Mouse (Mus musculus): Measurements from ENCODE around the gene Myom1. TPM values are rescaled to one million over a fixed set of nuclear protein-coding genes. Genes with fewer than 3 reads are reported as not detected.

Gene Myom1
- total RNA-seq, 2 experiments from 2014 or later: 1.6 to 2.2 TPM

GRCm38 (mm10) chr17:71019309-71019655, 16.8 kb downstream of the Myom1 start:
- intact Hi-C loops (cut with DNase I): no loop called here
- Histone ChIP-seq H3K4me3 (no peak overlapping the region), H3K27ac (no peak overlapping the region)
- TF ChIP-seq CTCF (IDR thresholded peaks at IDR 0.05): no peak
- no peak for DNase-seq (ENCODE audit: extremely low spot score in 1 of 2, low spot score in 2 of 2)

DNA sequence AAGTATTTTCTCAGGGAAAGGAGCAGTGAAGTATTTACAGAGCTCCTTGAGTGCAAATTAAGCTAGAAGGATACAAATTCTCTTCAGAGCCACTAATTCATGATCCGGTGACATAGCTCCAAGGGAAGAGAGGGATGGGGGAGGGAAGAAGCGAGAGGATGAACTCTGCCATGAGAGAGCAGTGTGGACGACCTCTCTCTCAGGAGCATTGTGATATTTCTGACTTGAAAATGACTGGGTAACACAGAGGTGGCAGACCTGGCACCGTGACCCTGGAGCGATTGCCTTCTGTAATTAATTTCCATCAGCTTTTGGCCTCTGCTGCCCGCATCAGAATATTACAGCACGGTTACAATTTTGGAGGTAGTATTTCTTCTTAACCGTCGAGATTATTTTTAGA, 17.4 kb downstream of the Myom1 start:
- no peak for TF ChIP-seq CTCF (IDR thresholded peaks at IDR 0.05)
- intact Hi-C loops (cut with DNase I): no loop called here
- no peak overlapping the region for H3K27ac ChIP-seq
- no peak overlapping the region for H3K4me3 ChIP-seq
- no peak for DNase-seq (ENCODE audit: extremely low spot score in 1 of 2, low spot score in 2 of 2)

DNA sequence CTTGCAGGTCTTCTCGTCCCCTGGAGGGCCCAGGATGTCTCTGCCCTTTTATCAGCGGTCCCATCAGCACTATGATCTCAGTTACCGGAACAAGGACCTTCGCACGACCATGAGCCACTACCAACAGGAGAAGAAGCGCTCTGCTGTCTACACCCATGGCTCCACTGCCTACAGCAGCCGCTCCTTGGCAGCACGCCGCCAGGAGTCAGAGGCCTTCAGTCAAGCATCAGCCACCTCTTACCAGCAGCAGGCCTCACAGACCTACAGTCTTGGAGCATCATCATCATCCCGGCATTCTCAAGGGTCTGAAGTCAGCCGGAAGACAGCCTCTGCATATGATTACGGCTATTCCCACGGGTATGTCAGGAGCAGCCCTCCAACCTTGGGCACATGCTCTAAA, 20.4 kb downstream of the Myom1 start:
- DNase-seq (ENCODE audit: extremely low spot score in 1 of 2, low spot score in 2 of 2): no peak
- no peak overlapping the region for H3K27ac ChIP-seq
- H3K4me3 ChIP-seq: no peak overlapping the region
- intact Hi-C loops (cut with DNase I): no loop called here
- no peak for TF ChIP-seq CTCF (IDR thresholded peaks at IDR 0.05)

DNA sequence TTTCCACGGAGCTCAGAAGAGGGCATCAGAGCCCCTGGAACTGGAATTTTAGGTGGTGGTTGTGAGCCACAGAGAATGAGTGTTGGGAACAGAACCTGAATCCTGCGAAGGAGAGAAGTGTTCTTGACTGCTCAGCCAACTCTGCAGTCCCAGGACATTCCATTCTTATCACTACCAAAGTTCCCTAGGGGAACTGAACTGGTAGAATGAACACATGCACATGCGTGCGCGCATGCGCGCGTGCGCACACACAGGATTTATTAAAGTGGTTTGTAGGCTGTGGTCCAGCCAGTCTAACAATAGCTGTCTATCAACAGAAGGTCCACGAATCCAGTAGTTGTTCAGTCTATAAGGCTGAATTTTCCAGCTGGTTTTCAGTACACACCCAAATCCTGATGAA, 21.6 kb downstream of the Myom1 start:
- intact Hi-C loops (cut with DNase I): no loop called here
- TF ChIP-seq CTCF (IDR thresholded peaks at IDR 0.05): no peak
- no peak overlapping the region for H3K27ac ChIP-seq

GRCm38 (mm10) chr17:71025922-71026321, 23.5 kb downstream of the Myom1 start:
- H3K27ac ChIP-seq: no peak overlapping the region
- no peak for DNase-seq (ENCODE audit: extremely low spot score in 1 of 2, low spot score in 2 of 2)
- intact Hi-C loops (cut with DNase I): no loop called here
- no peak for TF ChIP-seq CTCF (IDR thresholded peaks at IDR 0.05)
- H3K4me3 ChIP-seq: no peak overlapping the region

More for the DNA sequence above, 21.6 kb downstream of the Myom1 start:
- no peak for DNase-seq (ENCODE audit: extremely low spot score in 1 of 2, low spot score in 2 of 2)
- no peak overlapping the region for H3K4me3 ChIP-seq

- intact Hi-C loops (cut with DNase I): no loop called here
- Histone ChIP-seq H3K27ac (no peak overlapping the region), H3K4me3 (no peak overlapping the region)
- no peak for TF ChIP-seq CTCF (IDR thresholded peaks at IDR 0.05)
- no peak for DNase-seq (ENCODE audit: extremely low spot score in 1 of 2, low spot score in 2 of 2)
Observed at GRCm38 (mm10) chr17:71027186-71027585, 24.8 kb downstream of the Myom1 start.

- Histone ChIP-seq H3K27ac (no peak overlapping the region), H3K4me3 (no peak overlapping the region)
- intact Hi-C loops (cut with DNase I): no loop called here
- DNase-seq (ENCODE audit: extremely low spot score in 1 of 2, low spot score in 2 of 2): no peak
- TF ChIP-seq CTCF (IDR thresholded peaks at IDR 0.05): no peak
Observed at GRCm38 (mm10) chr17:71032719-71033118, 30.3 kb downstream of the Myom1 start.

DNA sequence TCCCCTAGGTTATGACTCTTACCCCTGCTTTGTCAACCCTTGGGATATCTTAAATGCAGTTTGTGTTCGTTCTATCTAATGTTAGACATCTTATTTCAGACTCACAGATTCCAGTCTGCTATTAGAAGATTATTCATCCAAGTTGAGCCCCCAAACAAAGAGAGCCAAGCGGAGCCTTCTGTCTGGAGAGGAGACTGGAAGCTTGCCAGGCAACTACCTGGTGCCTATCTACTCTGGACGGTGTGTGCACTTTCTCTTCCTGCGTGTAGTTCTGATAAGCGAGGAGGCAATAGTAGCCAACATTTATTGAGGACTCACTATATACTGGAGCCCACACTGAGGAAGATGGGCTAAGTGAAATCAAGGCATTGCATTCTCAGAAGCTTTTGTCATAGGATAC, 32.0 kb downstream of the Myom1 start:
- Histone ChIP-seq H3K4me3 (no peak overlapping the region), H3K27ac (no peak overlapping the region)
- intact Hi-C loops (cut with DNase I): no loop called here
- no peak for DNase-seq (ENCODE audit: extremely low spot score in 1 of 2, low spot score in 2 of 2)
- TF ChIP-seq CTCF (IDR thresholded peaks at IDR 0.05): no peak

DNA sequence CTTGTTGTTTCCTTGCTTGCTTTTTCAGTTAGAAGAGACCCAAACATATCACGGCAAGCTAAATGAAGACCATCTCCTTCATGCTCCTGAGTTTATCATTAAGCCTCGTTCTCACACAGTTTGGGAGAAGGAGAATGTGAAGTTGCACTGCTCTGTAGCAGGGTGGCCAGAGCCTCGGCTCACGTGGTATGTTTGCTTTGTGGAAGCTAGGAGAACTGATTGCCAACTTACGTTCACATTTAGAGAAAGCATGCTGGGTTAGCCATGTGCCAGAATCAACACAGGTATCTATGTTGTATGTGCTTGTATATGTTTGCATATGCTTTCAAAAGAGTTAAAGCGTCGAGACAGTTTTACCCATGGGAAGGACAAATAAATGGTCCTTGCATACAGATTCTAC, 34.8 kb downstream of the Myom1 start:
- no peak for DNase-seq (ENCODE audit: extremely low spot score in 1 of 2, low spot score in 2 of 2)
- no peak for TF ChIP-seq CTCF (IDR thresholded peaks at IDR 0.05)
- intact Hi-C loops (cut with DNase I): no loop called here

GRCm38 (mm10) chr17:71038812-71039211, 36.4 kb downstream of the Myom1 start:
- intact Hi-C loops (cut with DNase I): no loop called here
- TF ChIP-seq CTCF (IDR thresholded peaks at IDR 0.05): no peak
- DNase-seq (ENCODE audit: extremely low spot score in 1 of 2, low spot score in 2 of 2): no peak

More for the DNA sequence above, 34.8 kb downstream of the Myom1 start:
- Histone ChIP-seq H3K27ac (no peak overlapping the region), H3K4me3 (no peak overlapping the region)

DNA sequence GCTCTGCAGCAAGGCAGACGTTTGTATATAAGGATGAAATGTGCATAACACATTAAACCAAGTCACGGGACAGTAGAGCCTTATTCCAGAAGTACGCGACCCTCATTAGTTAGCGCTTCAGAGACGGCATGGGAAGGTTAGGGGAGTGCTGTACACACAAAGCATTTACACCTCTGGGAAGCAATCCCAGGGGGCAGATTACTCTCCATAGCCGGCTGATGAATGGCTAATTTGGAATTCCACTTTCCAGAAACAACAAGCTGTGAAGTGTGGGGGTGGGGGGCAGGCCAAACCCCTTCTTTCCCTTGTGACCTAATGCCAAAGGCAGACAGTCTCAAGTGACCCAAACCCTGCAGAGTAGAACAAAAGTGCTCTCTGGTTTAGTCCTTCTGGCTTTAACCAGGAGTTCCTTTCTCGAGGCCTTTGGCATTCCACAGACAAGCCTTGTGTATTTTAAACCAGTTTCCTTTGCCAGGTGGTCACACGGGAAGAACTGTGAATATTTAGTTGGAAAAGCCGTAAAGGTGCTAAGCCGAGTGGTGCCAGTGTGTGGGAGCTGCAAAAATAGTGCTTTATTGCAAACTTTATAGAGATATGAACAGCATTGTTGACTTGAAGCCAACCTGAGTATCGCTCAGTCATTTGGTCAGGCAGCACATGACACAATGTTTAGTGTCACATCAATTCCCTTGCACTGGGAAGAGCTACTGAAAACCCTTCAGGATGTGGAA, 37.6 kb downstream of the Myom1 start:
- DNase-seq (ENCODE audit: extremely low spot score in 1 of 2, low spot score in 2 of 2): no peak
- Histone ChIP-seq H3K27ac (no peak overlapping the region), H3K4me3 (no peak overlapping the region)
- intact Hi-C loops (cut with DNase I): no loop called here
- TF ChIP-seq CTCF (IDR thresholded peaks at IDR 0.05): no peak

More at GRCm38 (mm10) chr17:71038812-71039211, 36.4 kb downstream of the Myom1 start:
- H3K4me3 ChIP-seq: no peak overlapping the region
- H3K27ac ChIP-seq: no peak overlapping the region

GRCm38 (mm10) chr17:71040582-71040880, 38.1 kb downstream of the Myom1 start:
- TF ChIP-seq CTCF (IDR thresholded peaks at IDR 0.05): no peak
- Histone ChIP-seq H3K4me3 (no peak overlapping the region), H3K27ac (no peak overlapping the region)
- DNase-seq (ENCODE audit: extremely low spot score in 1 of 2, low spot score in 2 of 2): no peak
- intact Hi-C loops (cut with DNase I): no loop called here

GRCm38 (mm10) chr17:71042645-71043044, 40.2 kb downstream of the Myom1 start:
- H3K27ac ChIP-seq: no peak overlapping the region
- TF ChIP-seq CTCF (IDR thresholded peaks at IDR 0.05): peak; percentile 33
- DNase-seq (ENCODE audit: extremely low spot score in 1 of 2, low spot score in 2 of 2): no peak
- H3K4me3 ChIP-seq: no peak overlapping the region
- intact Hi-C loops (cut with DNase I): no loop called here
